Mouse (Mus musculus): ENCODE data around the gene Tsku.

Gene Tsku

GRCm38 (mm10) chr7:98361063-98361652 lies at the start of gene Tsku:
Gene Tsku, minus strand, starts transcription at chr7:98361328.
- DNase-seq, result peak; percentile 65

- DNase-seq, result no peak
These were observed 46.5 kb upstream of the Tsku start for GRCm38 (mm10) chr7:98407615-98408014.

- peak; percentile 88 for DNase-seq
These were observed 42.9 kb upstream of the Tsku start for GRCm38 (mm10) chr7:98403996-98404395.

- peak; percentile 82 for DNase-seq
These were observed 41.8 kb upstream of the Tsku start for GRCm38 (mm10) chr7:98402582-98403574.

GRCm38 (mm10) chr7:98392466-98393201 lies 31.5 kb upstream of the Tsku start:
- no peak for DNase-seq

- no peak for DNase-seq
These were observed 30.3 kb upstream of the Tsku start for GRCm38 (mm10) chr7:98391351-98391936.

- no peak for DNase-seq
These were observed 29.4 kb upstream of the Tsku start for GRCm38 (mm10) chr7:98390486-98390885.

- no peak for DNase-seq
These were observed 28.5 kb upstream of the Tsku start for GRCm38 (mm10) chr7:98389656-98390055.

- DNase-seq, result no peak
These were observed 27.9 kb upstream of the Tsku start for GRCm38 (mm10) chr7:98388881-98389501.

GRCm38 (mm10) chr7:98387201-98387600 lies 26.1 kb upstream of the Tsku start:
- no peak for DNase-seq

GRCm38 (mm10) chr7:98385168-98385567 lies 24.0 kb upstream of the Tsku start:
- DNase-seq, result no peak

GRCm38 (mm10) chr7:98383337-98383736 lies 22.2 kb upstream of the Tsku start:
- no peak for DNase-seq

- DNase-seq, result no peak
These were observed 21.7 kb upstream of the Tsku start for GRCm38 (mm10) chr7:98382784-98383183.

- DNase-seq, result no peak
These were observed 19.2 kb upstream of the Tsku start for GRCm38 (mm10) chr7:98380224-98380925.

- DNase-seq, result no peak
These were observed 18.1 kb upstream of the Tsku start for GRCm38 (mm10) chr7:98379232-98379631.

GRCm38 (mm10) chr7:98377257-98377656 lies 16.1 kb upstream of the Tsku start:
- DNase-seq, result no peak

GRCm38 (mm10) chr7:98371161-98371560 lies 10.0 kb upstream of the Tsku start:
- DNase-seq, result no peak

GRCm38 (mm10) chr7:98369762-98370369 lies 8.7 kb upstream of the Tsku start:
- DNase-seq, result no peak

- no peak for DNase-seq
These were observed 534 bp upstream of the Tsku start for GRCm38 (mm10) chr7:98361662-98362061.

GRCm38 (mm10) chr7:98360621-98360990 lies 522 bp downstream of the Tsku start:
- no peak for DNase-seq

- DNase-seq, result no peak
These were observed 1.0 kb downstream of the Tsku start for GRCm38 (mm10) chr7:98359951-98360620.
